Mouse (Mus musculus) lung, adult 2 months (tissue): ENCODE results near the gene Epo.

Experiments used
- CTCF ChIP-seq: fragments of 200-500 bp; IDR thresholded peaks from 2 replicates; pipeline ENCODE4 v1.5.1; 2011; ENCODE audit warnings: mild to moderate bottlenecking, low read length, control low read depth; ENCODE audit not compliant: insufficient read depth
- POLR2A ChIP-seq: fragments of 200-500 bp; IDR thresholded peaks from 2 replicates; pipeline ENCODE4 v1.6.1; 2011; ENCODE audit warnings: low read depth, mild to moderate bottlenecking, control low read depth, low read length, borderline replicate concordance; ENCODE audit errors: extremely low read depth

- TF ChIP-seq CTCF: no peak
- no peak for TF ChIP-seq POLR2A
Observed at GRCm38 (mm10) chr5:137485851-137486155, 47.2 kb downstream of the Epo start.
